Mouse (Mus musculus): Measurements from ENCODE around the gene Fam124a.
"Not testable (repeated sequence)": the region's sequence is repeated elsewhere in the genome, so short reads cannot be mapped to it uniquely, and the experiment has no call there.

Gene Fam124a

GRCm38 (mm10) chr14:62574906-62575305, 19.4 kb downstream of the Fam124a start:
- in situ Hi-C loops (cut with MboI, MseI), result no loop called here

GRCm38 (mm10) chr14:62575862-62576261, 20.3 kb downstream of the Fam124a start:
- in situ Hi-C loops (cut with MboI, MseI), result no loop called here

- in situ Hi-C loops (cut with MboI, MseI), result no loop called here
These were observed 25.4 kb downstream of the Fam124a start for GRCm38 (mm10) chr14:62580945-62581344.

- in situ Hi-C loops (cut with MboI, MseI), result no loop called here
These were observed 26.2 kb downstream of the Fam124a start for GRCm38 (mm10) chr14:62581768-62582167.

GRCm38 (mm10) chr14:62584637-62585036, 29.1 kb downstream of the Fam124a start:
- in situ Hi-C loops (cut with MboI, MseI), result no loop called here

GRCm38 (mm10) chr14:62585338-62585737, 29.8 kb downstream of the Fam124a start:
- in situ Hi-C loops (cut with MboI, MseI), result no loop called here

GRCm38 (mm10) chr14:62600109-62600522, 44.6 kb downstream of the Fam124a start:
- in situ Hi-C loops (cut with MboI, MseI), result loop anchor here (25.0 kb wide), 1 partner anchor 1387 kb away; the partner anchor contains the start of gene 4930578I06Rik

GRCm38 (mm10) chr14:62602271-62602670, 46.7 kb downstream of the Fam124a start:
- in situ Hi-C loops (cut with MboI, MseI), result loop anchor here (25.0 kb wide), 1 partner anchor 1385 kb away; the partner anchor contains the start of gene 4930578I06Rik

GRCm38 (mm10) chr14:62602869-62603268, 47.3 kb downstream of the Fam124a start:
- in situ Hi-C loops (cut with MboI, MseI), result loop anchor here (25.0 kb wide), 1 partner anchor 1384 kb away; the partner anchor contains the start of gene 4930578I06Rik

- in situ Hi-C loops (cut with MboI, MseI), result loop anchor here (25.0 kb wide), 1 partner anchor 1380 kb away; the partner anchor contains the start of gene 4930578I06Rik
These were observed 52.3 kb downstream of the Fam124a start for GRCm38 (mm10) chr14:62607791-62608196.

GRCm38 (mm10) chr14:62609904-62610303, 54.4 kb downstream of the Fam124a start:
- in situ Hi-C loops (cut with MboI, MseI), result loop anchor here (25.0 kb wide), 1 partner anchor 1377 kb away; the partner anchor contains the start of gene 4930578I06Rik

- in situ Hi-C loops (cut with MboI, MseI), result loop anchor here (25.0 kb wide), 1 partner anchor 1365 kb away; the partner anchor contains the start of gene 4930578I06Rik
These were observed 66.9 kb downstream of the Fam124a start for GRCm38 (mm10) chr14:62622393-62622792.

- in situ Hi-C loops (cut with MboI, MseI), result no loop called here
These were observed 72.4 kb downstream of the Fam124a start for GRCm38 (mm10) chr14:62627951-62628350.

- in situ Hi-C loops (cut with MboI, MseI), result no loop called here
These were observed 82.2 kb downstream of the Fam124a start for GRCm38 (mm10) chr14:62637436-62638344.

GRCm38 (mm10) chr14:62638345-62638702, 82.8 kb downstream of the Fam124a start:
- in situ Hi-C loops (cut with MboI, MseI), result no loop called here

GRCm38 (mm10) chr14:62639111-62639510, 83.6 kb downstream of the Fam124a start:
- in situ Hi-C loops (cut with MboI, MseI), result no loop called here

- in situ Hi-C loops (cut with MboI, MseI), result no loop called here
These were observed 84.0 kb downstream of the Fam124a start for GRCm38 (mm10) chr14:62639551-62639950.

- in situ Hi-C loops (cut with MboI, MseI), result no loop called here
These were observed 84.9 kb downstream of the Fam124a start for GRCm38 (mm10) chr14:62640396-62640795.

- in situ Hi-C loops (cut with MboI, MseI), result not testable (repeated sequence)
These were observed 86.8 kb downstream of the Fam124a start for GRCm38 (mm10) chr14:62642368-62642767.

- in situ Hi-C loops (cut with MboI, MseI), result no loop called here
These were observed 92.9 kb downstream of the Fam124a start for GRCm38 (mm10) chr14:62648405-62648804.

GRCm38 (mm10) chr14:62650376-62650775, 94.8 kb downstream of the Fam124a start:
- in situ Hi-C loops (cut with MboI, MseI), result no loop called here

GRCm38 (mm10) chr14:62651771-62652170, 96.2 kb downstream of the Fam124a start:
- in situ Hi-C loops (cut with MboI, MseI), result no loop called here

- in situ Hi-C loops (cut with MboI, MseI), result no loop called here
These were observed 100.5 kb downstream of the Fam124a start for GRCm38 (mm10) chr14:62655996-62656395.
